In the genomic region with DNA sequence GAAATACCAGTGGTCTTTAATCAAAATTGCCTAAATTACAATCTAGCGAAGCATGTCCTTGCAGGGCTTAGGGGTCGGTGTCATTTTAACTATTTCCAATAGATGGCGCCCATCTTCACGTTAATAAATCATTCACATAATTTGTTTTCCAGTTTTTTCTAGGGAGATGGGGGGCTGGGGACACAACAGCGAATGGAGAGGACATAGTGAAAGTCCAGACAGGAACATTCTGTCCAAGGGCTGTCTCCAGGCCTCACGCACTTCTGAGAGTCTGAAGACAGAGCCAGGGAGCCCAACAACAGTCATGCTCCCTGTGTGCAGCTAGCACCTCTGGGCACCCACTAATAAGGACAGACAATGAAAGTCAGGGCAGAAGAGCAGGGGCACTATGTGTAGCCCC, we compare ENCODE assay signal across 8 mouse cellular contexts. TPM values are rescaled to one million over a fixed set of nuclear protein-coding genes. Genes with fewer than 3 reads are reported as not detected.
A peak's percentile ranks its signal among the peaks of the same experiment; 100 is the strongest.
DNase-seq lines count a peak whose midpoint lies in the region; ATAC-seq and TF ChIP-seq lines count a peak whose summit lies in the region.

No protein-coding gene starts in this region.

- no peaks in the 10 kb centered on the region for H3K27me3 ChIP-seq in embryonic facial prominence, embryonic 11.5 days (ENCODE audit: control insufficient read depth, insufficient read depth, low read length)
- no peaks in the 10 kb centered on the region; the same call in 1 of the 2 replicates for H3K27me3 ChIP-seq in embryonic facial prominence, embryonic 10.5 days (replicated peaks; ENCODE audit: low read depth, poor library complexity, severe bottlenecking)
- H3K27me3 ChIP-seq in heart, embryonic 15.5 days = no peaks in the 10 kb centered on the region

- no peak overlapping the region for H3K4me2 ChIP-seq in embryonic facial prominence, embryonic 11.5 days (ENCODE audit: low read depth, low read length)
- H3K4me2 ChIP-seq in heart, embryonic 15.5 days = peak overlapping the region; percentile 37; the same call in 1 of the 2 replicates

- no peak overlapping the region for H3K4me3 ChIP-seq in embryonic facial prominence, embryonic 11.5 days (ENCODE audit: low read depth, low read length)
- no peak overlapping the region for H3K4me3 ChIP-seq in embryonic facial prominence, embryonic 10.5 days
- H3K4me3 ChIP-seq in heart, embryonic 15.5 days = no peak overlapping the region
- no peak overlapping the region for H3K4me3 ChIP-seq in olfactory bulb, adult 2 months (ENCODE audit: insufficient read depth, low read depth, low read length)

- no peaks in the 10 kb centered on the region for H3K36me3 ChIP-seq in embryonic facial prominence, embryonic 11.5 days (replicated peaks; ENCODE audit: control insufficient read depth, insufficient read depth, low read depth, low read length)
- H3K36me3 ChIP-seq in embryonic facial prominence, embryonic 10.5 days (replicated peaks) = no peaks in the 10 kb centered on the region
- H3K36me3 ChIP-seq in heart, embryonic 15.5 days = no peaks in the 10 kb centered on the region

- peak; percentile 34; the same call in 1 of the 2 replicates for TF ChIP-seq CTCF in olfactory bulb, adult 2 months (IDR thresholded peaks at IDR 0.05; ENCODE audit: insufficient read depth, low read depth, low read length)

- no peak overlapping the region for H3K27ac ChIP-seq in embryonic facial prominence, embryonic 11.5 days (replicated peaks; ENCODE audit: low read depth, low read length)
- no peak overlapping the region for H3K27ac ChIP-seq in embryonic facial prominence, embryonic 10.5 days (replicated peaks)
- H3K27ac ChIP-seq in heart, embryonic 15.5 days = 0 out of 2 replicates have a peak overlapping the region, but pooled peaks have one; percentile 24
- H3K27ac ChIP-seq in olfactory bulb, adult 2 months (ENCODE audit: insufficient read depth, low read depth, low read length) = no peak overlapping the region

- ATAC-seq in embryonic facial prominence, embryonic 11.5 days (replicated peaks; ENCODE audit: insufficient number of reproducible peaks, low FRiP score, low TSS enrichment, low read depth) = no peak
- ATAC-seq in heart, embryonic 15.5 days (replicated peaks; ENCODE audit: insufficient number of reproducible peaks, insufficient read depth, low FRiP score, low read depth) = no peak

- no peaks in the 10 kb centered on the region for H3K9me3 ChIP-seq in embryonic facial prominence, embryonic 11.5 days (replicated peaks; ENCODE audit: control insufficient read depth, low read length)
- H3K9me3 ChIP-seq in embryonic facial prominence, embryonic 10.5 days = no peaks in the 10 kb centered on the region
- no peaks in the 10 kb centered on the region for H3K9me3 ChIP-seq in heart, embryonic 15.5 days (replicated peaks)

- no peak overlapping the region for H3K9ac ChIP-seq in embryonic facial prominence, embryonic 11.5 days (replicated peaks; ENCODE audit: low read length)
- H3K9ac ChIP-seq in heart, embryonic 15.5 days = no peak overlapping the region

- no peaks in the 10 kb centered on the region for H3K4me1 ChIP-seq in embryonic facial prominence, embryonic 11.5 days (ENCODE audit: control insufficient read depth, insufficient read depth, low read length)
- H3K4me1 ChIP-seq in embryonic facial prominence, embryonic 10.5 days = peaks cover 40% of the 10 kb centered on the region
- peaks cover 25% of the 10 kb centered on the region for H3K4me1 ChIP-seq in heart, embryonic 15.5 days (replicated peaks)
- H3K4me1 ChIP-seq in olfactory bulb, adult 2 months (ENCODE audit: control insufficient read depth, insufficient read depth, low read length) = peaks cover 14% of the 10 kb centered on the region

- DNase-seq in embryonic facial prominence, embryonic 11.5 days (ENCODE audit: low spot score) = peak; percentile 71
- DNase-seq in embryonic facial prominence, embryonic 10.5 days (ENCODE audit: low spot score) = no peak
- DNase-seq in A20 (ENCODE audit: low read depth, low spot score) = peak; percentile 62
- DNase-seq in cerebellum, adult 9-11 months = peak; percentile 27
- peak; percentile 33 to 50 for DNase-seq in layer of hippocampus, postnatal 10 days (ENCODE audit: low spot score in 2 of 2)
- no peak for DNase-seq in urinary bladder, postnatal 4 days (ENCODE audit: low spot score in 2 of 2)

- no peak for TF ChIP-seq POLR2A in olfactory bulb, adult 2 months (IDR thresholded peaks at IDR 0.05; ENCODE audit: insufficient read depth, low read depth, low read length)

- 15% methylated on average over 6 of the region's 6 CpGs for WGBS in embryonic facial prominence, embryonic 11.5 days
- WGBS in embryonic facial prominence, embryonic 10.5 days = 18% methylated on average over 6 of the region's 6 CpGs
- 12% methylated on average over 6 of the region's 6 CpGs for WGBS in heart, embryonic 15.5 days
- 6% methylated on average over 6 of the region's 6 CpGs for WGBS in olfactory bulb, adult 2 months

RNA-seq across cellular contexts. Expression of a gene that starts 2.2 kb away (rescaled TPM):
- polyA plus RNA-seq in embryonic facial prominence, embryonic 11.5 days (2014; fragmentation: Nextera tagmentation; extraction: Ambion mirVana) = 5.7 and 6.6 TPM in 2 replicates
- 6.7 and 7.0 TPM in 2 replicates for polyA plus RNA-seq in embryonic facial prominence, embryonic 10.5 days (2016; fragmentation: Nextera tagmentation; extraction: Ambion mirVana)
- 6.1 and 8.0 TPM in 2 replicates for polyA plus RNA-seq in heart, embryonic 15.5 days (2015; fragmentation: Nextera tagmentation; extraction: Ambion mirVana)
- total RNA-seq in layer of hippocampus, postnatal 10 days (2021) = 10 to 100 TPM; 17.9 to 20.2 TPM
- polyA plus RNA-seq in olfactory bulb, adult 2 months (2012; ENCODE audit: insufficient read depth, insufficient read length, low replicate concordance, missing spikeins) = not detected in 2 replicates

Comparison
In these comparisons a context has a peak if more than half of its experiments do, and no peak if none do; other contexts are left out.
1. DNase-seq: peak in embryonic facial prominence, embryonic 11.5 days (single experiment), A20 (single experiment), cerebellum, adult 9-11 months (single experiment) and layer of hippocampus, postnatal 10 days (2 of 2); none in embryonic facial prominence, embryonic 10.5 days (single experiment) and urinary bladder, postnatal 4 days (0 of 2).